Mouse (Mus musculus) brain, embryonic 14.5 days (tissue): ENCODE results near the gene Fam78a. TPM values are rescaled to one million over a fixed set of nuclear protein-coding genes. Genes with fewer than 3 reads are reported as not detected.
A peak's percentile ranks its signal among the peaks of the same experiment; 100 is the strongest.

ENCODE experiments used
- DNase-seq: peaks from one replicate; pipeline ENCODE4 v3.0.0-alpha.2; 2011; ENCODE audit warnings: low read depth
- CTCF ChIP-seq: fragments of 200-500 bp; IDR thresholded peaks from 2 replicates; pipeline ENCODE4 v1.5.1; 2012; ENCODE audit warnings: inconsistent platforms, mild to moderate bottlenecking, moderate library complexity, borderline replicate concordance; ENCODE audit not compliant: insufficient read depth, insufficient read length; ENCODE audit errors: extremely low read depth
- POLR2A ChIP-seq: fragments of 200-500 bp; IDR thresholded peaks from 2 replicates; pipeline ENCODE4 v1.6.1; 2012; ENCODE audit warnings: mild to moderate bottlenecking, inconsistent platforms, borderline replicate concordance; ENCODE audit not compliant: poor library complexity, insufficient read depth, insufficient read length, severe bottlenecking; ENCODE audit errors: extremely low read depth
- polyA plus RNA-seq: library from polyadenylated mRNA; depleted of rRNA; stranded (reverse); fragments of >200 nt; gene quantifications from 2 replicates; pipeline ENCODE4 v1.2.3, GENCODE M21; 2012

Gene Fam78a
- polyA plus RNA-seq, 1 experiment = 0.86 TPM

GRCm38 (mm10) chr2:32063451-32064151 is 21.1 kb downstream of the Fam78a start:
- no peak for DNase-seq
- TF ChIP-seq POLR2A (no peak), CTCF (no peak)

GRCm38 (mm10) chr2:32062626-32063410 is 21.8 kb downstream of the Fam78a start:
- no peak for DNase-seq
- TF ChIP-seq POLR2A (no peak), CTCF (no peak)

- TF ChIP-seq CTCF (no peak), POLR2A (no peak)
Observed at GRCm38 (mm10) chr2:32061722-32062505, 22.7 kb downstream of the Fam78a start.

GRCm38 (mm10) chr2:32061189-32061588 is 23.5 kb downstream of the Fam78a start:
- no peak for TF ChIP-seq CTCF
- no peak for TF ChIP-seq POLR2A
- DNase-seq = no peak

More at GRCm38 (mm10) chr2:32061722-32062505, 22.7 kb downstream of the Fam78a start:
- no peak for DNase-seq

- TF ChIP-seq CTCF (no peak), POLR2A (no peak)
- DNase-seq = no peak
Observed at GRCm38 (mm10) chr2:32060228-32060805, 24.3 kb downstream of the Fam78a start.

- TF ChIP-seq CTCF (no peak), POLR2A (no peak)
- DNase-seq = no peak
Observed at GRCm38 (mm10) chr2:32059613-32060012, 25.0 kb downstream of the Fam78a start.

- TF ChIP-seq POLR2A (no peak), CTCF (no peak)
- no peak for DNase-seq
Observed at GRCm38 (mm10) chr2:32058716-32059115, 25.9 kb downstream of the Fam78a start.

GRCm38 (mm10) chr2:32058241-32058640 is 26.4 kb downstream of the Fam78a start:
- DNase-seq = no peak
- no peak for TF ChIP-seq CTCF
- TF ChIP-seq POLR2A = no peak

GRCm38 (mm10) chr2:32057794-32058193 is 26.9 kb downstream of the Fam78a start:
- DNase-seq = no peak
- TF ChIP-seq CTCF = no peak
- TF ChIP-seq POLR2A = no peak

- no peak for DNase-seq
- TF ChIP-seq POLR2A (no peak), CTCF (no peak)
Observed at GRCm38 (mm10) chr2:32057360-32057759, 27.3 kb downstream of the Fam78a start.

- no peak for TF ChIP-seq CTCF
- no peak for TF ChIP-seq POLR2A
- no peak for DNase-seq
Observed at GRCm38 (mm10) chr2:32056524-32056923, 28.1 kb downstream of the Fam78a start.

- no peak for TF ChIP-seq POLR2A
- no peak for TF ChIP-seq CTCF
- peak; percentile 18 for DNase-seq
Observed at GRCm38 (mm10) chr2:32055357-32055965, 29.2 kb downstream of the Fam78a start.
